Mouse (Mus musculus) ES-Bruce4 (cell line): ENCODE data around the gene Fpgs. TPM values are rescaled to one million over a fixed set of nuclear protein-coding genes. Genes with fewer than 3 reads are reported as not detected.

ENCODE experiments used
- H3K27ac ChIP-seq: 2 replicates; pipeline ENCODE4 v1.5.1; 2012; ENCODE audit warnings: low read length, inconsistent platforms; ENCODE audit not compliant: insufficient read depth
- H3K27me3 ChIP-seq: 2 replicates; pipeline ENCODE4 v1.6.1; 2012; ENCODE audit warnings: mild to moderate bottlenecking, low read length, inconsistent platforms; ENCODE audit not compliant: control insufficient read depth, poor library complexity, insufficient read depth, severe bottlenecking
- H3K36me3 ChIP-seq: 2 replicates; pipeline ENCODE4 v1.6.1; 2012; ENCODE audit warnings: inconsistent platforms, mild to moderate bottlenecking, low read length, moderate library complexity; ENCODE audit not compliant: control insufficient read depth, poor library complexity, insufficient read depth, severe bottlenecking
- H3K4me1 ChIP-seq: one replicate; pipeline ENCODE4 v1.8.1; 2011; ENCODE audit warnings: low read length; ENCODE audit not compliant: control insufficient read depth, insufficient read depth
- H3K4me3 ChIP-seq: 2 replicates; pipeline ENCODE4 v1.5.1; 2011; ENCODE audit warnings: low read depth, mild to moderate bottlenecking, low read length
- H3K9ac ChIP-seq: 2 replicates; pipeline ENCODE4 v1.6.1; 2012; ENCODE audit warnings: low read depth, mild to moderate bottlenecking, inconsistent platforms; ENCODE audit not compliant: poor library complexity, severe bottlenecking
- H3K9me3 ChIP-seq: replicated peaks from 2 replicates; pipeline ENCODE4 v1.6.1; 2012; ENCODE audit warnings: mild to moderate bottlenecking, low read length, inconsistent platforms; ENCODE audit not compliant: control insufficient read depth, poor library complexity, insufficient read depth, severe bottlenecking
- CTCF ChIP-seq: IDR thresholded peaks from one replicate; pipeline ENCODE4 v1.8.1; 2011; ENCODE audit warnings: low read depth, low read length
- EP300 ChIP-seq: IDR thresholded peaks from 2 replicates; pipeline ENCODE4 v1.6.1; 2011; ENCODE audit warnings: low read depth, low read length; ENCODE audit not compliant: insufficient read depth
- POLR2A ChIP-seq: IDR thresholded peaks from one replicate; pipeline ENCODE4 v1.8.1; 2011; ENCODE audit warnings: low read length; ENCODE audit not compliant: insufficient read depth
- polyA plus RNA-seq: library from polyadenylated mRNA; stranded (reverse); fragments of >200 nt; gene quantifications from 2 replicates; pipeline ENCODE4 v1.2.4, GENCODE M21; 2011; ENCODE audit warnings: low read depth; ENCODE audit not compliant: missing spikeins, insufficient read depth, insufficient read length

Fpgs gene
- polyA plus RNA-seq, 1 experiment: 45.7 TPM

- H3K9ac ChIP-seq: no peak overlapping the region
- TF ChIP-seq CTCF (no peak), POLR2A (no peak), EP300 (no peak)
- no peaks in the 10 kb centered on the region for H3K4me1 ChIP-seq
- no peak overlapping the region for H3K4me3 ChIP-seq
- H3K9me3 ChIP-seq: no peaks in the 10 kb centered on the region
- no peak overlapping the region for H3K27ac ChIP-seq
- H3K27me3 ChIP-seq: no peaks in the 10 kb centered on the region
- 0 out of 2 replicates have a peak, but pooled peaks cover 2% of the 10 kb centered on the region for H3K36me3 ChIP-seq
These were observed 4.3 kb downstream of the Fpgs start for GRCm38 (mm10) chr2:32699680-32700079.

GRCm38 (mm10) chr2:32694691-32695090 is 9.3 kb downstream of the Fpgs start:
- Histone ChIP-seq H3K4me1 (peaks cover 7% of the 10 kb centered on the region), H3K9ac (peak overlapping the region; percentile 49), H3K36me3 (no peaks in the 10 kb centered on the region), H3K4me3 (peak overlapping the region; percentile 80), H3K9me3 (no peaks in the 10 kb centered on the region), H3K27ac (no peak overlapping the region), H3K27me3 (no peaks in the 10 kb centered on the region)
- TF ChIP-seq POLR2A (no peak), CTCF (no peak), EP300 (no peak)

GRCm38 (mm10) chr2:32693823-32694411 is 10.0 kb downstream of the Fpgs start:
- Histone ChIP-seq H3K9me3 (no peaks in the 10 kb centered on the region), H3K9ac (peak overlapping the region; percentile 84), H3K4me1 (peaks cover 7% of the 10 kb centered on the region), H3K27ac (peak overlapping the region; percentile 67; the same call in 1 of the 2 replicates), H3K27me3 (no peaks in the 10 kb centered on the region), H3K4me3 (peak overlapping the region; percentile 93), H3K36me3 (no peaks in the 10 kb centered on the region)
- no peak for TF ChIP-seq EP300
- TF ChIP-seq POLR2A: peak; percentile 76
- TF ChIP-seq CTCF: peak; percentile 79

GRCm38 (mm10) chr2:32693282-32693681 is 10.7 kb downstream of the Fpgs start:
- Histone ChIP-seq H3K9ac (peak overlapping the region; percentile 84), H3K27me3 (no peaks in the 10 kb centered on the region), H3K9me3 (no peaks in the 10 kb centered on the region), H3K4me3 (peak overlapping the region; percentile 93), H3K27ac (no peak overlapping the region), H3K36me3 (no peaks in the 10 kb centered on the region), H3K4me1 (peaks cover 7% of the 10 kb centered on the region)
- TF ChIP-seq CTCF: no peak
- no peak for TF ChIP-seq EP300
- TF ChIP-seq POLR2A: no peak

- Histone ChIP-seq H3K27me3 (no peaks in the 10 kb centered on the region), H3K9ac (peak overlapping the region; percentile 84; the same call in 1 of the 2 replicates), H3K4me1 (peaks cover 7% of the 10 kb centered on the region), H3K4me3 (peak overlapping the region; percentile 23; the same call in 1 of the 2 replicates), H3K27ac (no peak overlapping the region), H3K9me3 (no peaks in the 10 kb centered on the region), H3K36me3 (peaks cover 4% of the 10 kb centered on the region; the same call in 1 of the 2 replicates)
- TF ChIP-seq EP300 (no peak), CTCF (no peak), POLR2A (no peak)
These were observed 11.4 kb downstream of the Fpgs start for GRCm38 (mm10) chr2:32692496-32692895.

GRCm38 (mm10) chr2:32691041-32691440 is 12.9 kb downstream of the Fpgs start:
- Histone ChIP-seq H3K27ac (no peak overlapping the region), H3K4me3 (peak overlapping the region; percentile 26), H3K9me3 (no peaks in the 10 kb centered on the region), H3K27me3 (no peaks in the 10 kb centered on the region), H3K4me1 (peaks cover 7% of the 10 kb centered on the region), H3K9ac (no peak overlapping the region), H3K36me3 (peaks cover 9% of the 10 kb centered on the region)
- no peak for TF ChIP-seq EP300
- no peak for TF ChIP-seq CTCF
- TF ChIP-seq POLR2A: no peak
